Mouse (Mus musculus) embryonic fibroblast, embryonic 13.5 days (primary cell): ENCODE data around the gene E130208F15Rik.

Experiments used
- CTCF ChIP-seq: IDR thresholded peaks from 2 replicates; pipeline ENCODE4 v1.5.1; 2011; ENCODE audit warnings: mild to moderate bottlenecking, control low read depth, low read length, moderate library complexity, borderline replicate concordance; ENCODE audit not compliant: insufficient read depth
- POLR2A ChIP-seq: IDR thresholded peaks from 2 replicates; pipeline ENCODE4 v1.6.1; 2011; ENCODE audit warnings: low read depth, mild to moderate bottlenecking, control low read depth, low read length, moderate library complexity

- TF ChIP-seq CTCF = no peak
- no peak for TF ChIP-seq POLR2A
These were observed 14.1 kb downstream of the E130208F15Rik start for GRCm38 (mm10) chr7:30335688-30336087.
